Mouse (Mus musculus) E14TG2a.4 (cell line): Measurements from ENCODE around the gene Ccdc188.
A peak's percentile ranks its signal among the peaks of the same experiment; 100 is the strongest.

Source experiments
- H3K27me3 ChIP-seq: 2 replicates; pipeline ENCODE4 v1.6.1; 2014; ENCODE audit warnings: low read length, control low read depth; ENCODE audit not compliant: insufficient read depth
- H3K36me3 ChIP-seq: 2 replicates; pipeline ENCODE4 v1.6.1; 2014; ENCODE audit warnings: low read length, control low read depth; ENCODE audit not compliant: insufficient read depth
- H3K4me1 ChIP-seq: replicated peaks from 2 replicates; pipeline ENCODE4 v1.6.1; 2014; ENCODE audit warnings: low read depth, low read length, control low read depth
- H3K4me3 ChIP-seq: replicated peaks from 2 replicates; pipeline ENCODE4 v1.5.1; 2014; ENCODE audit warnings: mild to moderate bottlenecking, low read length
- H3K9me3 ChIP-seq: 2 replicates; pipeline ENCODE4 v1.6.1; 2014; ENCODE audit warnings: low read length, control low read depth
- CTCF ChIP-seq: conservative IDR thresholded peaks from 2 replicates; pipeline ENCODE4 v1.5.1; 2014; ENCODE audit warnings: low read length
- NANOG ChIP-seq: IDR thresholded peaks from 2 replicates; pipeline ENCODE4 v1.6.1; 2014; ENCODE audit warnings: borderline replicate concordance, low read length, mixed read lengths
- POU5F1 ChIP-seq: IDR thresholded peaks from 2 replicates; pipeline ENCODE4 v1.6.1; 2014; ENCODE audit warnings: low read length, borderline replicate concordance

Gene Ccdc188

DNA sequence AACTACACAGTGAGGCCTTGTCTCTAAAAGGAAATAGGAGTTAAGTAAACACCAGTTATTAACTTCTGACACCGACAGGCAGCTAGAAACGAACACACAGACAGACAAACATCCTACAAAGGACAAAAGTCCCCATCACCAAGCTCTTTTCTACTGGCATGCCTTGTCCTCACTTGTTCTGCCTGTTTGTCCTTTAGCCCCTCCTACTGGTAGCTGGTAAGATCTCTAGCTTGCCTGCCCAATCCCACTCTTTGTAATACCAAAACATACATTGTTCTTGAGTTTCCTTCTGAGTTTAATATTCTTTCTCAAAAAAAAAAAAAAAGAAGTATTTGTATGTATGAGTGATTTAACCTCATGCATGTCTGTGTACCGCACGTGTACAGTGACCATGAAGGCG lies 50.5 kb downstream of the Ccdc188 start:
- no peaks in the 10 kb centered on the region for H3K9me3 ChIP-seq
- TF ChIP-seq NANOG: no peak
- no peak for TF ChIP-seq POU5F1
- TF ChIP-seq CTCF: peak; percentile 53
- H3K36me3 ChIP-seq: peaks cover 96% of the 10 kb centered on the region
- H3K27me3 ChIP-seq: no peaks in the 10 kb centered on the region
- H3K4me3 ChIP-seq: no peak overlapping the region
- H3K4me1 ChIP-seq: peaks cover 41% of the 10 kb centered on the region
